Mouse (Mus musculus) G1E (cell line): ENCODE data around the gene Nts.

Experiments used
- CTCF ChIP-seq: IDR thresholded peaks from 2 replicates; pipeline ENCODE4 v1.5.1; 2012; ENCODE audit warnings: low read depth, low read length, inconsistent platforms, mixed read lengths
- GATA1 ChIP-seq: IDR thresholded peaks from 2 replicates; pipeline ENCODE4 v1.6.1; 2012; ENCODE audit warnings: borderline replicate concordance, low read length, inconsistent platforms, mixed read lengths
- TAL1 ChIP-seq: conservative IDR thresholded peaks from 2 replicates; pipeline ENCODE4 v1.6.1; 2012; ENCODE audit warnings: low read depth, low read length, inconsistent platforms, mixed read lengths

- TF ChIP-seq CTCF (no peak), TAL1 (no peak), GATA1 (no peak)
These were observed 1.5 kb upstream of the Nts start for GRCm38 (mm10) chr10:102491792-102492191.
